Mouse (Mus musculus) telencephalon, adult 2 months (tissue): ENCODE results near the gene Cptp.

ENCODE experiments used
- DNase-seq: peaks from one replicate; pipeline ENCODE4 v3.0.0-alpha.2; 2011; ENCODE audit warnings: low read depth, low spot score

The Cptp gene

GRCm38 (mm10) chr4:155887674-155888073 is 18.4 kb upstream of the Cptp start:
- DNase-seq = no peak

GRCm38 (mm10) chr4:155886330-155886729 is 17.1 kb upstream of the Cptp start:
- no peak for DNase-seq

DNA sequence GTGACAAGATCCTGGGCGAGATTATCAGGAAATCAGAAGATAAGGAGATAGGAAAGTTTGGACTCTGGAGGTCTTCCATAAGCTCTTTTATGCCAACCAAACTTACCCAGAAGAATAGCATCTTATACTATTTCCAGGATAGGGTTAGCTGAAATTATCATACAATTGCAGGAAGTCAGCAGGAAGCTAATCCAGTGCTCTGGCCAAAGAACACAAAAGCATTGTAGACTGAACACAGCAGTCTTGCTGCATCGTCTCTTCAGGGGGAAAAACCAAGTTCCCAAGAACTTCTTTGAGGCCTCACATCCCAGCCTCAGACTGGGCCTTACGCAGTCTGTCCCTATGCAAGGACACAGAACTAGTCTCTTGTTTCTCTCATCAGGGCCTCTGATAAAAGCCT is 14.3 kb upstream of the Cptp start:
- no peak for DNase-seq

DNA sequence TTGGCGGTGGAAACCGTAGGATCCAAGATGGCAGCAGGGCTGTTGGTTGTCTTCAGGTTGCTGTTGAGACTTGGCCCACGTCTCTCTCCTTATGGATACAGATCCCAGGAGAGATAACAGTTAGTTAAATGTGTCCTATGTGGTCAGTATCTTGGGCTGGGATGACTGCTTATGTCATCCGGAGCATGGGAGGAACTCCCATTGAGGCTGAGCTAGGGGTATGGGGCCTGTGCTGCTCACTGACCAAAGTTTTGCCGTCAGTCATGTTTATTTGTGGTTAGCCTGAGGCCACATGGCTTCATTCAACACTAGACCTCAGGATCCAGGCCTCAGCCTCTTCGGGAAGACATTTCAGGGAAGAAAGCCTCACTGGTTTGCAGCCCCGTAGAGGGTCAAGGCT is 2.2 kb upstream of the Cptp start:
- no peak for DNase-seq

- DNase-seq = no peak
Measured at GRCm38 (mm10) chr4:155868614-155869298, 484 bp downstream of the Cptp start.

DNA sequence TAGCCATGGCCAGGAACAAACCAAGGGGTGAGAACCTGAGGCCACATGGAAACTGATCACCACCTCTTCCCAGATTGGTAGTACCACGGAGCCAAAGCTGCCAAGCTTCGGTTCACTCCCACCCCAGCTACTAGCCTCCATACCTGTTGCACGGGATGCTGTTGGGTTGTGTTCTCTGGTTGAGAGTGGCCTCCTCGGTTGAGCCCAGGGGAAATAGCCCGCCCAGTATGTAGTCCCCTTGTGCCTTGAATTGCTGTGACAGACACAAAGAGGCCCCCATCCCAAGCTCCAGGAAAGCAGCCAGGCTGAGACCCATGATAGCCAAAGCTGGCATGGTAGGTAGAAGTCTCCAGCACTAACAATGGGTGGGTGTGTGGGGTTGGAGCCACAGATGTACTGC is 6.2 kb downstream of the Cptp start, which contains the start of gene Tas1r3:
Gene Tas1r3, minus strand, starts transcription at position 362 of the 400 bp plus-strand sequence.
- no peak for DNase-seq

DNA sequence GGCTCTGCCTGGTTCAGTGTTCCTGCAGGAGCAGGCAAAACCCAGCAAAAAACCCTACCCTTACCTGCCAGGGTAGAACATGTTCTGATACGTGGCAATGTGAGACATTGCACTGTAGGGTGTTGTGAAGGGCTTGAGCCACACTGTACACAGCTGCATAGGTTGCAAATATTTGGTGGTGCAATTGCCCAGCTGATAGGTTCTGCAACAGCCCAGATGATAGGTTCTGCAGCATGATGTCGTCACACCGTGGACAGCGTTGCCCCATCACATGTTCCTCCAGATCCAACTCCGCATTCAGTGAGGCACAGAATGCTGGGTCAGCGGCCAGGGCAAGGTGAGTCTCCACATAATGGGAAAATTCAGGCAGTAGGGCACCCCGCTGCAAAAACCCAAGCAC is 7.5 kb downstream of the Cptp start:
- no peak for DNase-seq

GRCm38 (mm10) chr4:155859318-155859717 is 9.9 kb downstream of the Cptp start:
- DNase-seq = no peak

DNA sequence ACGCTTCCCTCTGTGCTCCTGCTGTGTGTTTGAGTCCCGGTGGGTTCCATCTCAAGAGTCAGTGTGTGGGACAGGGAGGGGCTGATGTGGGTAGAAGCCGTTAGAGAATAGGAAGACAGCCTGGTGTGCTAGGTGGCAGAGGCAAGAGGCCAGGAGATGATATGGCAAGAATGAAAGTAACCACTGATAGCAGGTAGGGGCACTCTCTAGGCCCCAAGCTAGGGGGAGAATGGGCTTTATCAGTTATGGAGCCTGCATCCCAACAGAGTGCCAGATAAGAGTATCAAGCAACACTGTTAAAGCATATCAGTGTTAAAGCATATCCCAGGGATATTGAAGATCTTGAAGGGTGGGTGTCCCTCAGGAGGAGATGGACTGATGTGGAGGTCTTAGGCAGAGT is 12.4 kb downstream of the Cptp start:
- no peak for DNase-seq

- DNase-seq = no peak
Measured at GRCm38 (mm10) chr4:155856071-155856470, 13.2 kb downstream of the Cptp start.

DNA sequence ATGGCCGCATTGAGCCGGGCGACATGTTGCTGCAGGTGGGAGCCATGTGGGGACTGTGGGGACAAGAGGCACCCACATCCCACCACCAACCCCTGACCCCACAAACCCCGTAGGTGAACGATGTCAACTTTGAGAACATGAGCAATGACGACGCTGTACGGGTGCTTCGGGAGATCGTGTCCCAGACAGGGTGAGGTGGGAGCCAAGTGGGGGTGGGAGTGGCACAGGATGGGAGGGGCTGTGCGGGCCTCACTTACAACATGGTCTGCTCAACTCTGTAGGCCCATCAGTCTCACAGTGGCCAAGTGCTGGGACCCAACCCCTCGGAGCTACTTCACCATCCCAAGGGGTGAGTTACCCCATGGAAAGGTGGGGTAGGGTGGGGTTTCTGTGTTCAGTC is 14.2 kb downstream of the Cptp start:
- no peak for DNase-seq

DNA sequence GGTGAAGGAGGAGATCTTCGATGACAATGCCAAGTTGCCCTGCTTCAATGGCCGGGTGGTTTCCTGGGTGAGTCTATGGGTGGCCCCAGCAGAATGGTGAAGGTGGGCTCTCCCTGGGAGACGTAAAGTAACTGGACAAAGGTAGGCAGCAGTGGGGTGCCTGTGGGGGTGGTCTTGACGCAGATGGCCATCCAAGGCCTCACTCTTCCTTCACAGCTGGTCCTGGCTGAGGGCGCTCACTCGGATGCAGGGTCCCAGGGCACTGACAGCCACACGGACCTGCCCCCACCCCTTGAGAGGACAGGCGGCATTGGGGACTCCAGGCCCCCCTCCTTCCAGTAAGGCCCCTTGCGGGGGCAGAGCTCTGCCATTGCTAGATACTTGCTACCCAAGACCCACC is 15.8 kb downstream of the Cptp start:
- DNase-seq = no peak

- DNase-seq = no peak
Measured at GRCm38 (mm10) chr4:155851951-155852411, 17.3 kb downstream of the Cptp start.

- no peak for DNase-seq
Measured at GRCm38 (mm10) chr4:155851368-155851767, 17.9 kb downstream of the Cptp start.

DNA sequence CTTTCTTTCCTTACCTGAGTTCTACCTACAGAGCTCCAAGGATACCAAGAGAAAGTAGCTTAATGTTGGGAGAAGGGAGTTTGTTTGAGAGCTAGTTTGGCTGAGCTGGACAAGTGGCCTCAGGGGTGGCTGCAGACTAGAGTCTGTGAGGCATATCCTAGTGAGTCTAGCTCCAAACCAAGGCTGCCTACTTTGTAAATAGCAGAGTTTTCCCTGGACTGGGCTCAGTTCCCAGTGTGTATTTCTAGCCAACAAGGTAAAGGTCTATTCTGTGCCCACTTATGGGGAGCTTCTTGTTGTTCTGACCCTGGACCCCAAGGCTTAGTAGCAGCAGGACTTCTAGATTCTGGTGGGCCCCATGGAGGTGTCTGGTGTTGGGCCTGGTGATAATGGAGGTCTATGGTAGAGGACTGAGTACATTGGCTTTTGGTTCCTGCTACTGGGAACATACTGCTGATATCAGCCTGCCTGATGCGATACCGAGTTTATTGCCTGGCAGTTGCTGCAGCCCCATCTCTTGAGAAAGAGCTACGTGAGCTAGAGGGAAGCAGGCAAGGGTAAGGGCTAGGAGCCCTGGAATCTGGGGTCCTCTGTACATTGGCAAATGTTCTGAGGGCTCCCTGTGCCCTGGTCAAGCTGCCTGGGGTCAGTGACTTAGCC is 19.3 kb downstream of the Cptp start:
- DNase-seq = no peak

DNA sequence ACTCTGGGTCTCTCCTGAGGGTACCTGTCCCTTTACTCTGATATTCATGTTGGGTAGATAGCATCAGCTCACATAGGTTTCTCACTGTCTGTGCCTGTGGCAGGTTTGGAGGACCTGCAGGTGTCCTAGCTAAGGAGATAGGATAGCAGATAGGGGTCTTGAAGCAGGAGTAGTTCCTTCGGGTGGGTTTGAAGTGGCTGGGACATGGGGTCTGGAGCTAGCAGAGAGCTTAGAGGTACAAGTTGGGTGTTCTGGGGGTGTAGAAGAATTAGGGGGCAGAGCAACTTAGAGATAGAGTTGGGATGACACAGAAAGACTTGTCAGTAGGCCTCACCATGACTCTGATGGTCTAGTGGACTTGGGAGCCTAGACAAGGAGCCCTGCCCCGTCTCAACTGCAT is 19.8 kb downstream of the Cptp start:
- DNase-seq = no peak

DNA sequence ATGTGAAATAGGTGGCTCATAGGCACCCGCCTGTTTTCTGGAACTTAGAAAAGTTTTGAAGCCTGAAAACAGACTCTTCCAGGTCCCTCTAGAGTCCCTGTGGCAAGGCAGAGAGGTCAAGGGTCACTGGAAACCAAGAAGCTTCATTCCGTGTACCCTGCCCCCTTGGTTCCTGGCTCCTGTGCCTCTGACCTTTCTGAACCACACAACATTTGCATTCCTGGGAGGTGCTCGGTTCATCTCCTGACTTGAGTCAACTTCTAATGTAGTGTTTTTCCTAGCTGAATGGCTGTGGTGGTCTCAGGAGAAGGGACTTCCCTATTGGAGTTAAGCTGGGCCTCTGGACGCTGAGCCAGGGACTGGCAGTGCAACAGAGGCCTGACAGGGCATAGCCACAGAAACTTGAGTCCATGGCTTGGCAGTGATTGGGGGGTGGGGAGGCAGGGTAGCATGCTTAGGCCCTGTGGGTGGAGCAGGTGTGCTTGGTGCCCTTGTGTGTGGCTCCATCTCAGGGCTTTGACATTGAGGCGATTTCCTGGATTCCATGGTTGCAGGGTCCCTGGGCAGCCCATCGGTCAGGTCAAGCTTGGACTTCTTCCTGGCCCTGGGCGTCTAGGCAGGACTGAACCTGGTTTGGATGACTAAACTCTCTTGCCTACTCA is 20.7 kb downstream of the Cptp start:
- no peak for DNase-seq

- no peak for DNase-seq
Measured at GRCm38 (mm10) chr4:155847591-155848352, 21.5 kb downstream of the Cptp start.

GRCm38 (mm10) chr4:155846871-155847578 is 22.2 kb downstream of the Cptp start, which contains the start of gene Dvl1:
Gene Dvl1 (plus strand): TSS chr4:155847402.
- DNase-seq = peak; percentile 77

- DNase-seq = no peak
Measured at GRCm38 (mm10) chr4:155843231-155843630, 26.0 kb downstream of the Cptp start.

DNA sequence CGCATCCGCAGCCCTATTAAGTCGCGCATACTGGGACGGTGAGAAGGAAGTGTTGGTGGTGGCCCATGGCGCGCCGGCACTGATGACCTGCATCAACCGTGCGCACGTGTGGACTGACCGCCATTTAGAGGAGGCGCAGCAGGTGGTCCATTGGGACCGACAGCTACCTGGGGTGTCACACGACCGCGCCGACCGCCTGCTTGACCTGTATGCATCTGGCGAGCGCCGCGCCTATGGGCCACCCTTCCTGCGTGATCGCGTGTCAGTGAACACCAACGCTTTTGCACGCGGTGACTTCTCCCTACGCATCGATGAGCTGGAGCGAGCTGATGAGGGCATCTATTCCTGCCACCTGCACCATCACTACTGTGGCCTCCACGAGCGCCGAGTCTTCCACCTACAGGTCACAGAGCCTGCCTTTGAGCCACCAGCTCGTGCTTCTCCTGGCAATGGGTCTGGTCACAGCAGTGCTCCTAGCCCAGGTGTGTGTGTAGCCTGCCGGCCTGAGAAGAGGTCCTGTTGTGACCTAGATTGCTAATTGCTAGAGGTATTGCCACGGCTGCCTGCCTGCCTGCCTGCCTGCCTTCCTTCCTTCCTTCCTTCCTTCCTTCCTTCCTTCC is 27.5 kb downstream of the Cptp start:
- DNase-seq = no peak
